Mouse (Mus musculus): Measurements from ENCODE around the gene Tpbg. TPM values are rescaled to one million over a fixed set of nuclear protein-coding genes. Genes with fewer than 3 reads are reported as not detected.

The Tpbg gene
- polyA plus RNA-seq, 1 experiment, result 0.34 TPM

- DNase-seq (ENCODE audit: low read depth in 1 of 2, low spot score in 2 of 2), result no peak
- Histone ChIP-seq H3K27me3 (ENCODE audit: control insufficient read depth, insufficient read depth, low read length) (peaks cover 15% of the 10 kb centered on the region), H3K4me1 (ENCODE audit: control insufficient read depth, insufficient read depth, insufficient read length) (peaks cover 5% of the 10 kb centered on the region; the same call in 1 of the 2 replicates), H3K36me3 (ENCODE audit: control insufficient read depth, insufficient read depth, low read length) (no peaks in the 10 kb centered on the region), H3K4me3 (ENCODE audit: extremely low read depth, insufficient read depth, insufficient read length) (no peak overlapping the region), H3K27ac (ENCODE audit: insufficient read depth, low read length) (no peak overlapping the region)
- WGBS, result 81% methylated on average over 3 of the region's 3 CpGs
- TF ChIP-seq CTCF (IDR thresholded peaks at IDR 0.05; ENCODE audit: extremely low read depth, insufficient read depth, insufficient read length, insufficient replicate concordance), result no peak
- TF ChIP-seq POLR2A (IDR thresholded peaks at IDR 0.05; ENCODE audit: low read depth, low read length), result no peak
Measured at GRCm38 (mm10) chr9:85839626-85840025, 2.6 kb upstream of the Tpbg start.

DNA sequence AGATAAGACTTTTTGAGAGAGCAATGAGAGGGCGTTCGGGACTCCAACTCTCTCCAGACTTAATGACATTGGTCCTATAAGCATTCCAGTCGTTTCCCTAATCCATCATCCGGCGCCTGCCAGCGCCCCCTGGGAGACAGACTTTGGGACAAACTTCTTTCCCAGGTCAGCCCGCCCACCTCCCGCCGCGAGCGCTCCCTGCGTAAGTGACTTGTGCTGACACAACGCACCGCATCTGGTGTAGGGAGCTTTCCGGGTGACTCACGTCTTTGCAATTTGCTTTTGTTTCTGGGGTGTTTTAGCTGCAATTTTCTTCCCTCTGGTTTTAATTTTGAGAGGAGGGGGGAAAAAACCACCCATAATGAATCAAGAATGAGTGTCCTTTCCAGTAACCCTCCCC lies 289 bp upstream of the Tpbg start:
- Histone ChIP-seq H3K27ac (ENCODE audit: insufficient read depth, low read length) (no peak overlapping the region), H3K27me3 (ENCODE audit: control insufficient read depth, insufficient read depth, low read length) (peaks cover 15% of the 10 kb centered on the region), H3K36me3 (ENCODE audit: control insufficient read depth, insufficient read depth, low read length) (no peaks in the 10 kb centered on the region), H3K4me1 (ENCODE audit: control insufficient read depth, insufficient read depth, insufficient read length) (peaks cover 5% of the 10 kb centered on the region; the same call in 1 of the 2 replicates), H3K4me3 (ENCODE audit: extremely low read depth, insufficient read depth, insufficient read length) (no peak overlapping the region)
- TF ChIP-seq CTCF (IDR thresholded peaks at IDR 0.05; ENCODE audit: extremely low read depth, insufficient read depth, insufficient read length, insufficient replicate concordance), result no peak
- TF ChIP-seq POLR2A (IDR thresholded peaks at IDR 0.05; ENCODE audit: low read depth, low read length), result no peak
- 9% methylated on average over 16 of the region's 16 CpGs for WGBS
- DNase-seq (ENCODE audit: low read depth in 1 of 2, low spot score in 2 of 2), result no peak

- Histone ChIP-seq H3K27ac (ENCODE audit: insufficient read depth, low read length) (no peak overlapping the region), H3K36me3 (ENCODE audit: control insufficient read depth, insufficient read depth, low read length) (no peaks in the 10 kb centered on the region), H3K4me1 (ENCODE audit: control insufficient read depth, insufficient read depth, insufficient read length) (peaks cover 5% of the 10 kb centered on the region; the same call in 1 of the 2 replicates), H3K27me3 (ENCODE audit: control insufficient read depth, insufficient read depth, low read length) (peaks cover 15% of the 10 kb centered on the region), H3K4me3 (ENCODE audit: extremely low read depth, insufficient read depth, insufficient read length) (peak overlapping the region; percentile 41; the same call in 1 of the 2 replicates)
- DNase-seq (ENCODE audit: low read depth in 1 of 2, low spot score in 2 of 2), result no peak
- WGBS, result 2% methylated on average over 63 of the region's 65 CpGs
- no peak for TF ChIP-seq POLR2A (IDR thresholded peaks at IDR 0.05; ENCODE audit: low read depth, low read length)
- TF ChIP-seq CTCF (IDR thresholded peaks at IDR 0.05; ENCODE audit: extremely low read depth, insufficient read depth, insufficient read length, insufficient replicate concordance), result no peak
Measured at GRCm38 (mm10) chr9:85843031-85843890, 1.1 kb downstream of the Tpbg start.

DNA sequence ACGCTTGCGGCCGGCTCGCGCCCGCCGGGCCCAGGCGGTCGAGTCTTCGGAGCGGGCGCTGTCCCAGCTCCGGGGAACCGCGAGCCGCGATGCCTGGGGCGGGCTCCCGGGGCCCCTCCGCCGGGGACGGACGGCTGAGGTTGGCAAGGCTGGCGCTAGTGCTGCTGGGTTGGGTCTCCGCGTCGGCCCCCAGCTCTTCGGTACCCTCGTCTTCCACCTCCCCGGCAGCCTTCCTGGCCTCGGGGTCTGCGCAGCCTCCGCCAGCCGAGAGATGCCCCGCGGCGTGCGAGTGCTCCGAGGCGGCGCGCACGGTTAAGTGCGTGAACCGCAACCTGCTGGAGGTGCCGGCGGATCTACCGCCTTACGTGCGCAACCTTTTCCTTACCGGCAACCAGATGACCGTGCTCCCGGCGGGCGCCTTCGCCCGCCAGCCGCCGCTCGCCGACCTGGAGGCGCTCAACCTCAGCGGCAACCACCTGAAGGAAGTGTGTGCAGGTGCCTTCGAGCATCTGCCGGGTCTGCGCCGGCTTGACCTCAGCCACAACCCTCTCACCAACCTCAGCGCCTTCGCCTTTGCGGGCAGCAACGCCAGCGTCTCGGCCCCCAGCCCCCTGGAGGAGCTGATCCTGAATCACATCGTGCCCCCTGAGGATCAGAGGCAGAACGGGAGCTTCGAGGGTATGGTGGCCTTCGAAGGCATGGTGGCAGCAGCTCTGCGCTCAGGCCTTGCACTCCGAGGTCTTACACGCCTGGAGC lies 1.9 kb downstream of the Tpbg start:
- Histone ChIP-seq H3K4me1 (ENCODE audit: control insufficient read depth, insufficient read depth, insufficient read length) (peaks cover 5% of the 10 kb centered on the region; the same call in 1 of the 2 replicates), H3K27ac (ENCODE audit: insufficient read depth, low read length) (no peak overlapping the region), H3K36me3 (ENCODE audit: control insufficient read depth, insufficient read depth, low read length) (no peaks in the 10 kb centered on the region), H3K4me3 (ENCODE audit: extremely low read depth, insufficient read depth, insufficient read length) (peak overlapping the region; percentile 41; the same call in 1 of the 2 replicates), H3K27me3 (ENCODE audit: control insufficient read depth, insufficient read depth, low read length) (peaks cover 15% of the 10 kb centered on the region)
- TF ChIP-seq CTCF (IDR thresholded peaks at IDR 0.05; ENCODE audit: extremely low read depth, insufficient read depth, insufficient read length, insufficient replicate concordance), result no peak
- no peak for TF ChIP-seq POLR2A (IDR thresholded peaks at IDR 0.05; ENCODE audit: low read depth, low read length)
- 6% methylated on average over 80 of the region's 80 CpGs for WGBS
- no peak for DNase-seq (ENCODE audit: low read depth in 1 of 2, low spot score in 2 of 2)

DNA sequence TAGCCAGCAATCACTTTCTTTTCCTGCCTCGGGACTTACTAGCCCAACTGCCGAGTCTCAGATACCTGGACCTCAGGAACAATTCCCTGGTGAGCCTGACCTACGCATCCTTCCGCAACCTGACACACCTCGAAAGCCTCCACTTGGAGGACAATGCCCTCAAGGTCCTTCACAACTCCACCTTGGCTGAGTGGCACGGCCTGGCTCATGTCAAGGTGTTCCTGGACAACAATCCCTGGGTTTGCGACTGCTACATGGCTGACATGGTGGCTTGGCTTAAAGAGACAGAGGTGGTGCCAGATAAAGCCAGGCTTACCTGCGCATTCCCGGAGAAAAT lies 2.4 kb downstream of the Tpbg start:
- no peaks in the 10 kb centered on the region for H3K36me3 ChIP-seq (ENCODE audit: control insufficient read depth, insufficient read depth, low read length)
- H3K4me1 ChIP-seq (ENCODE audit: control insufficient read depth, insufficient read depth, insufficient read length), result peaks cover 5% of the 10 kb centered on the region; the same call in 1 of the 2 replicates
- TF ChIP-seq POLR2A (IDR thresholded peaks at IDR 0.05; ENCODE audit: low read depth, low read length), result no peak
- no peak for TF ChIP-seq CTCF (IDR thresholded peaks at IDR 0.05; ENCODE audit: extremely low read depth, insufficient read depth, insufficient read length, insufficient replicate concordance)
- H3K4me3 ChIP-seq (ENCODE audit: extremely low read depth, insufficient read depth, insufficient read length), result no peak overlapping the region
- no peak overlapping the region for H3K27ac ChIP-seq (ENCODE audit: insufficient read depth, low read length)
- WGBS, result 81% methylated on average over 9 of the region's 9 CpGs
- peaks cover 15% of the 10 kb centered on the region for H3K27me3 ChIP-seq (ENCODE audit: control insufficient read depth, insufficient read depth, low read length)
- DNase-seq (ENCODE audit: low read depth in 1 of 2, low spot score in 2 of 2), result no peak

GRCm38 (mm10) chr9:85846186-85846585 lies 4.0 kb downstream of the Tpbg start:
- Histone ChIP-seq H3K36me3 (ENCODE audit: control insufficient read depth, insufficient read depth, low read length) (no peaks in the 10 kb centered on the region), H3K27me3 (ENCODE audit: control insufficient read depth, insufficient read depth, low read length) (peaks cover 15% of the 10 kb centered on the region), H3K27ac (ENCODE audit: insufficient read depth, low read length) (no peak overlapping the region), H3K4me1 (ENCODE audit: control insufficient read depth, insufficient read depth, insufficient read length) (peaks cover 5% of the 10 kb centered on the region; the same call in 1 of the 2 replicates), H3K4me3 (ENCODE audit: extremely low read depth, insufficient read depth, insufficient read length) (no peak overlapping the region)
- DNase-seq (ENCODE audit: low read depth in 1 of 2, low spot score in 2 of 2), result no peak
- WGBS, result 76% methylated on average over 2 of the region's 2 CpGs
- TF ChIP-seq CTCF (IDR thresholded peaks at IDR 0.05; ENCODE audit: extremely low read depth, insufficient read depth, insufficient read length, insufficient replicate concordance) (no peak), POLR2A (IDR thresholded peaks at IDR 0.05; ENCODE audit: low read depth, low read length) (no peak)

Measured in spleen, adult 2 months (tissue).